Mouse (Mus musculus) granulocyte monocyte progenitor cell, adult 5-6 weeks (primary cell): ENCODE results near the gene H13. TPM values are rescaled to one million over a fixed set of nuclear protein-coding genes. Genes with fewer than 3 reads are reported as not detected.
"Not testable (repeated sequence)": the region's sequence is repeated elsewhere in the genome, so short reads cannot be mapped to it uniquely, and the experiment has no call there.

Experiments used
- ATAC-seq: replicated peaks from 2 replicates; pipeline ENCODE4 v1.8.0; 2016; ENCODE audit warnings: mild to moderate bottlenecking, moderate TSS enrichment, inconsistent platforms; ENCODE audit not compliant: poor library complexity, severe bottlenecking
- total RNA-seq, 2 experiments: library from RNA; stranded (forward) in 1 of 2; stranded (reverse) in 1 of 2; fragments of 200-712, 200-1000 nt in 1 of 2; fragments of >200 nt in 1 of 2; fragmentation: Nextera tagmentation in 1 of 2; gene quantifications; 2 replicates each; pipeline ENCODE4 v1.2.3; 2014 to 2017

Gene H13
- total RNA-seq, 2 experiments from 2014 or later = 180 to 235 TPM

DNA sequence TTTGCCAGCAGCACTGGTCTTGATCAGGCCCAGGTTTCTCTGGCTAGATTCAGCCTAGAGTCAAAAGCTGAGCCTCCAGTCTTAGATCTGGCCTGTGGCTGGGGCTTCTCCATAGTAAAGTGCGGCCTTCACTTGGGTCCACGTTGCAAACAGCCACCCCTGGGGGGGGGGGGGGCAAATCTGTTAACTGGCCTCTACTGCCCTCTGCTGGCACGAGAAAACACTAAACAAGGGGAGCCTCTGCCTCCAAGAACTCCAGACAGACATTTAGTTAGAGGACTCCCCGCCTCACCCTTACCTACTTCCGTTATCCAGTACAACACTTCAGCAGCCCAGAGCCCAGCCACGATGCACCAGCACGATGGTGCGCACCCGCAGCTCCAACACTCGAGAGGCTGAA is 11.9 kb upstream of the H13 start:
- 0 out of 2 replicates have a peak, but pooled peaks have one; percentile 15 for ATAC-seq

- peak; percentile 69 for ATAC-seq
Measured at GRCm38 (mm10) chr2:152661163-152661562, 8.1 kb upstream of the H13 start.

DNA sequence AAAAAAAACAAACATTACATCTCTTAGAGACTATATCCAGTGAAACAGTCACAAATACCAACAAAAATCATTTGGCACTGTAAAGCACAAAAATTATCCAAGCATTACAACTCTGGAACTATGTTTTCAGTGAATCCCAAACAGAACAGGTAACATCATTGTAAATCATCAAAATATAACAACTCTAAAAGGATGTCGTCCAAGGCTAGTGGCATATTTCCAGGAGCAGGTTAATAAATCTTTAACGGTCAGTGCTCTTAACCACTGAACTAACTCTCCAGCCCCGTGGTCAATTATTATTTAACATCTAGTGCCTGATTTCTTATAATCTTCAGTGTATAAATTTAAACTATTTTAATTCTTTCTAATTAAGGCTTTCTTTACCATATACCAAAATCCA is 3.1 kb upstream of the H13 start:
- not testable (repeated sequence) for ATAC-seq

DNA sequence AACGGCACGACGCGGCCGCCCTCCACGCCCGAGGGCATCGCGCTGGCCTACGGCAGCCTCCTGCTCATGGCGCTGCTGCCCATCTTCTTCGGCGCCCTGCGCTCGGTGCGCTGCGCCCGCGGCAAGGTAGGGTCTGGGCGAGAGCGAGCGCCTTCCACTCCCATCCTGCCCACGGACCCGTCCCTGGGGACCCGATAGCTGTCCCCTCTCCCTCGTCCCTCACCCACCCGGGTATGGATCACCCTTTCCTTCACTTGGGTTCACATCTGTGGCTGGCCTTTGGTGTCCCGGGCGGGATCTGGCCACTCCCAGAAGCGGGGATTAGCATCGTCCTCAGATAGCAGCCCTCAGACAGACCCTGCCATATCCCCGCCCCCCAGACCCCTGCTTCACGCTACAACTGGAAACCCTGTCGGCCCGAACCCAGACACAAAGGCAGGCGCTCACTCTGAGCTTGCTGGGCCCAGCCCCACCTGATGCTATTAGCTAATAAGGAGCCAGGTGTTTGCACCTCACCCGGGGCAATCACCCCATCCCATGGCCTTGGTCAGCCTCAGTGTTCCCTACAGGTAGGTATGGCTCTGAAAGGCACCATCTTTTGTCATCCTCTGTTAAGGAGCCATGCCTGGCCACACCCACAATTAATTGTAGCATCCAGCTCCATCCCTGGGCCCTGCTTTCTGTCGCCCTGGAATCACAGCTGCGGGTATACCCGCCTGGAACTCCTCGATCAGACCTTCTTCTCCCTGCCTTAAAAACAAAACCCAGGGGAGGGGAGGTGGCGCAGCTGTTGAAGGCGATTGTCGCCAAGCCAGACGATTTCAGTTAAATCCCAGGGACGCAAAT is 601 bp downstream of the H13 start:
- peak; percentile 2; the same call in 1 of the 2 replicates for ATAC-seq

DNA sequence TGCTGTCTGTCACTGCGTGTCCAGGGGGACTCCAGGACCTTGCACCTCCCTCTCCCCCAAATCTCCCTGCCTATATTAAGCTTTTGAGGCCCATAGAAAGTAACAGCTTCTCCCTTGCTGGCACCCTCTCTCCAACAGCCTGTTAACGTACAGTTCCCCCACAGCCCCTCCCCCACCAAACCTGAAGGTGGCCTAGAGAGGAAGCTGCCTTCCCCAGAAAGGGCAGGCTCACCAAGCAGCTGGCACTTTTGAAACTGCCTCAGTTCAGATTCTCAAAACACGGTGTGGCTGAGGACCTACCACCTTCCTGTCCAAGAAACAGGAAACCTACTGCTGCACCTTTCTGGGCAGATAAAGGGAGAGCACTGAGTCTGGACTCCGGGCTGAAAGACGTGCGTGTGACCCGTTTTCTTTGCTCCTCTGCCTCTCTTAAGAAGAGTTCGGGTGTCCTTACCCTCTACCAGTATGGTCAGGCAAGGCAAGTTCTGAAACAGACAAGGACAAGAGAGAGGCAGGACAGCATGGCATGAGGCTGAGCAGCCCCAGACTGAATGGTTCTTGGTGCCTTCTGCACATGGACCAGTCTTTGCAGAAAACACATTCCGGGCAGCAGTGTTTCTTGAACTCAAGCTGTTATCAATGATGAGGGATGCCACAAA is 1.9 kb downstream of the H13 start:
- peak; percentile 44 for ATAC-seq

DNA sequence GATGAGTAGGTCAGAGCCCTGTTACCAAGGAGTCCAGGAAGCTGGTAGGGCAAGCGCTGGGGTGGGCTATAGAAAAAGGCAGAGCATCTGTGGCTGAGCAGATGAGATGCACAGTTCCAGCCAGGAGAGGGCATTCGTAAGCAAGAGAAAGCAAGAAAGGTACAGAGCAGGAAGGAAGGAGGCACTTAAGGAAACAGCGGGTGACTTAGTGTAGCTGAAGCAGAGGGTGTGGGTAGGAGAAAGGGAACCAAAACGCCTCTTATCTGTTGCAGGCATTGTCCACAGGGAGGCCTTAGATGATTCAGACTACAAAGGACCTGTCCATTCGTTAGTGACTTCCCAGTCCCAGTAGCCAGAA is 2.4 kb downstream of the H13 start:
- peak; percentile 69 for ATAC-seq

DNA sequence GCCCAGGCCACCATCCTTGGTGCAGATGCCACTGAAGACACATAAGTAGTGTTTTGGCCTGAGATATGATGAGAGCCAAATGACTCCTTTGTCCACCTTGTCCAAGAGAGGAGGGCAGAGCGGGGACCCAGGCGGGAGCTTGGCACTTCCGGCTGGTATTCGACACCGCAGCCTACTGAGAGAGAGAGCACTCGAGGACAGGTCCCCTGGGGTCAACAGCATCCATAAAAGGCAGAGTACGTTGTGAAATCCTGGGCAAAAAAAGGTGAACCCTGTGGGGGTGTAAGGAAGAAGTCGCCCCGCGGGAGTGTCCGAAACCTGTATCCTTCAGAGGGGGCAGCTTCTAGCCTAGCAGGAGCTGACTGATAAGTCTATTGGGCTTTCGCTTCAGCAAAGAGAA is 2.9 kb downstream of the H13 start:
- no peak for ATAC-seq

DNA sequence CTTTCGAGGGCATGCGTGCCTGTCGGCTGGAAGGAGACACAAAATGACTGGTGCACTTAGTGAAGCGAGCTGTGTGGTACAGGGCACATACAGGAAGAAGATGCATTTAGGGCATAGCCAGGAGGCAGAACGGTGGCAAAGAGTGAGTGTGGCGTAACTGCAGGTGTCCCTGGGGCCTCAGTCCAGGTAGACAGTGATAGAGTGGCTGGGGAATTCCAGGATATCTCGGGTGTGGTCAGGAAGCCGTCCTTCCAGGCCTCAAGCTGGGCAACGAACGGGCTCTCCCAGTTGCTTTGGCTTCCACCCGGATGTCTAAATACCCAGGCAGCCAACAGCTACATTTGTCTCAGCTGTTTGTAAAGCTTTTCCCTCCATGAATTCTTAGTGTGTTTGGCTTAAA is 4.9 kb downstream of the H13 start:
- ATAC-seq = no peak

- no peak for ATAC-seq
Measured at GRCm38 (mm10) chr2:152675252-152675791, 6.1 kb downstream of the H13 start.

DNA sequence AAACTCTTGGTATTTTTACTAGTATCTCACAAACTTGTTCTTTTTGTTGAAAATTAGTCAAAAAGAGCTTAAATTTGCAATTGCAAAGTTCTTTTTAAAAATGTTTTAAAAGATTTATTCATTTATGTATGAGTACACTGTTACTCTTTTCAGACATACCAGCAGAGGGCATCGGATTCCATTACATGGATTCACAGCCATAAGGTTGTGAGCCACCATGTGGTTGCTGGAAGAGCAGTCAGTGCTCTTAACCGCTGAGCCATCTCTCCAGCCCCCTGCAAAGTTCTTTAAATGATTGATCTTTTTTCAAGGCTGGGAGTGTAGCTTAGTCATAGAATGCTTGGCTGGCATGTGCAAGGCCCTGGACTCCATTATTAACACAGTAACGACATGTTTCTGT is 9.0 kb downstream of the H13 start:
- peak; percentile 45; the same call in 1 of the 2 replicates for ATAC-seq

- ATAC-seq = no peak
Measured at GRCm38 (mm10) chr2:152678925-152679324, 9.7 kb downstream of the H13 start.

GRCm38 (mm10) chr2:152679701-152680355 is 10.6 kb downstream of the H13 start:
- ATAC-seq = no peak

DNA sequence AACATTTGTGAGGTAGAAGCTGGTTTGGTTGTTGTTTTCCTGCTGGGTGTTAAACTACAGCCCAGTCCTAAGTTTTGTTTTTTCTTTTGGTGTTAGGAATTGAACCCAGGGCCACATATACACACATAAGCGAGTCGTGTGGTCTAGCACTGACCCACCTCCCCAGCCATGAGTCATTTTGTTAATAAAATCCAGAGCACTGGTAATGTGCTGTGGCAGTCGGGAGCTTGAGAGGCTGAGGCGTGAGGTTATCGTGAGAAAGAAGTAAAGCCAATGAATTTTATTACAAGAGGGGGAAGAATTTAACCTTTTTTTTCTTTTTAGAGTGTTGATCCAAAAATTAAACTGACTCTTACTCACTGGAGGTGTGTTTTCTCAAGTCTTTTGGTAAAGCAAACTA is 13.8 kb downstream of the H13 start:
- ATAC-seq = no peak

GRCm38 (mm10) chr2:152686399-152686798 is 17.1 kb downstream of the H13 start:
- no peak for ATAC-seq

DNA sequence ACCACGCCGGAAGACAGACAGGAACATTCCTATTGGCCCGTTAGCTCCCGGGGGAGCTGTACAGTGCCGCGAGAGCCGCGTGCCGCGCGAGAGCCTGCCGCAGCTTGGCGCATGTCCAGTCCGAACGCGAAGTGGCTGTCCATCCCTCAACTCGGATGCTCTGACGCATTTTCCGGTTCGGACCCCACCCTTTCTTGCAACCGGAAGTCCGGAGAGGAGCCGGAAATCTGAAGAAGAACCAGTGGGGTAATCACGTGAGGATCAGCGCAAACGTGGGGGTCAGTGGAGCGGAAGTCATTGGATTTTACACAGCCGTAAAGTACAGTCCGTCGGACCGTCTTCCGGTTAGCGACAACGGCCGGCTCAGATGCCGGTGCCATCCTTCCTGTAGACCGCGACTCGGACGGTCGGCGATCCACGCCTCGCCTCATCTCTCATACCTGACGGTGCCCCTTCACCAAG is 17.6 kb downstream of the H13 start, which contains the start of gene Mcts2:
Gene Mcts2, plus strand, starts transcription at position 230 of the 462 bp plus-strand sequence.
- no peak for ATAC-seq

DNA sequence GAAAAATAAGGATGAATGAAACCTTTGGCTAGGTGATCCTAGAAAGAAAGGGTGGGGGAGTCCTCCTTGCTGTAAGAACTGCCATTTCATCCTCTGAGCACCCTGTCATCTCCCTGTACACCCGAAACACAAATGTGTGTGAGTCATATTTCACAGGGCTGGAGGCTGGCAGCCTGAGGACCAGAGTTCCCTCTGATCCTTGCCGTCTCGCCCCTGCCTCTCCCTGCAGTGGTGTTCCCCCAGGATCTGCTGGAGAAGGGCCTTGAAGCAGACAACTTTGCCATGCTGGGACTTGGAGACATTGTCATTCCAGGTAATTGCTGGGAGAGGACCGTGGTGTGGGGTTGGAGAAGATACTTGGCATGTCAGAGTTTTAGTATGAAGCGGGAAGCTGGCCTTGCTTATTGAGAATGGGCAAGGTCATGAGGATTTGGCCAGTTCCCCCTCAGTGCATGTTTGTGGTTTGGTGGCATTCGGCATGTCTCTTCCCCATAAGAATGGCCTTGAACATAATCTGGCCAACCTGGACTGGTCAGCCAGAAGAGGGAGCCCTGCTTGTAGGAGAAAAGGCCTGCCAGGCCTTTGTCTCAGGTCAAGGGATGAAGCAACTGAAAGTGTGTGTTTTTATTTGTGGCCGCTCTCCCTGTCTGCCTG is 22.4 kb downstream of the H13 start:
- no peak for ATAC-seq

GRCm38 (mm10) chr2:152693233-152693632 is 24.0 kb downstream of the H13 start:
- ATAC-seq = peak; percentile 60

DNA sequence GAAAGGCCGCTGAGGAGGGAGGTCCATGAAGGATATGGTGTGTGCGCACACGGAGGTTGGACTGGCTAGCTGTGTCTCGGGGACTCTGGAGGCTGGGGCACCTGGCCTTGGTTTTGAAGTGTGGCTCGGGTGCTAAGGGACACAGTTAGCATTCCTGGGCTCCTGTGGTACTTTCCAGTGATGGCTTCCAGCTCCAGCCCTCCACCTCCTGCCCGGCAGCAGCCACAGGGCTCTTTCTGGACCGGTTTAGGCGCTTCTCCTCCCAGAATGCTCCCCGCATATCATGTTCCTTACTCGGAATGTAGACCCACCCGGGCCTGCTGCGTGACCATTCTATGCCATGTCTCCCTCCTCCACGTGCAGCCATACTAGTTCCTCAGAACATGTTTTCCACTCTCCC is 24.5 kb downstream of the H13 start:
- ATAC-seq = no peak

DNA sequence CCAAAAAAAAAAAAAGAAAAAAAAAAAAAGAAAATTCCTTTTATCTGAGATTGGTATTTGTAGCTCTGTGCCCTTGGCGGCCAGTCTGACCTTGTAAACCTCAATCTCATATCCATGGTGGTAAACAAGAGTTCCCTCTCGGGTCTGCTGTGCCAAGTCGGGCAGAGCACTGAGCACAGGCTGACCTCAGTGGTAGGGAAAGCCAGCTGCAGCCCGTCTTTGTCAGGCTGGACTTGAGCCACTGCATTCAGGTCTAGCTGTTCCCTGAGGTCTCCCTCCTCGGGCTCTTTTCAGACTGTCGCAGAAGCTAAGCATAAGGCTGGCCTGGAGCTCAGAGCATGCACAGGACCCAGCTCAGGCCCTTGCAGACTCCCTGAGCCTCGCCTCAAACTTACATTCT is 25.4 kb downstream of the H13 start:
- no peak for ATAC-seq

DNA sequence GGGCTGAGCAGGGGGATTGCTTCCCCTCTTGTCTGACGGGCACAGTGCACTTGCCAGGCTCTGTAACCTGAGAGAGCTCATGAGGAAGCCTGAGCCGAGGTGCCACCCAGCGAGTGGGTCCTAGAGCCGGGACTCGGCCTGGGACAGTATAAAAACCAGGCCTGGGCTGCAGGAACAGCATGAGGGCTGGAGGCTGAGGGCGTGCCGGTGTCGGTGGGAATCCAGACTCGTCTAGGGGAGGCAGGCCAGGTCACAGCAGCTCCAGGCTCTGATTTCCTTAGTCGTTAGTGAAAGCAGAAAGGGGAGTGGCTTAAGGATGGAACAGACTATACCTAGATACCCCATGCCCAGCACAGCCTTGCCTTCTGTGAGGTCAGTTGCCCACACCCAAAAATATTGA is 26.8 kb downstream of the H13 start:
- no peak for ATAC-seq
